Mouse (Mus musculus): ENCODE measurements around the gene Gpatch2l.

Gpatch2l gene

GRCm38 (mm10) chr12:86241604-86242536, at the start of gene Gpatch2l:
TSS of gene Gpatch2l (plus strand) at chr12:86241858.
- peak; percentile 96 for DNase-seq (ENCODE audit: low spot score)

- no peak for DNase-seq (ENCODE audit: low spot score)
Observed at GRCm38 (mm10) chr12:86192036-86192449, 49.6 kb upstream of the Gpatch2l start.

GRCm38 (mm10) chr12:86196944-86197343, 44.7 kb upstream of the Gpatch2l start:
- DNase-seq (ENCODE audit: low spot score) = no peak

- DNase-seq (ENCODE audit: low spot score) = no peak
Observed at GRCm38 (mm10) chr12:86203443-86204057, 38.1 kb upstream of the Gpatch2l start.

- DNase-seq (ENCODE audit: low spot score) = no peak
Observed at GRCm38 (mm10) chr12:86211099-86211520, 30.5 kb upstream of the Gpatch2l start.

GRCm38 (mm10) chr12:86212693-86213470, 28.8 kb upstream of the Gpatch2l start:
- no peak for DNase-seq (ENCODE audit: low spot score)

- DNase-seq (ENCODE audit: low spot score) = no peak
Observed at GRCm38 (mm10) chr12:86214201-86214600, 27.5 kb upstream of the Gpatch2l start.

DNA sequence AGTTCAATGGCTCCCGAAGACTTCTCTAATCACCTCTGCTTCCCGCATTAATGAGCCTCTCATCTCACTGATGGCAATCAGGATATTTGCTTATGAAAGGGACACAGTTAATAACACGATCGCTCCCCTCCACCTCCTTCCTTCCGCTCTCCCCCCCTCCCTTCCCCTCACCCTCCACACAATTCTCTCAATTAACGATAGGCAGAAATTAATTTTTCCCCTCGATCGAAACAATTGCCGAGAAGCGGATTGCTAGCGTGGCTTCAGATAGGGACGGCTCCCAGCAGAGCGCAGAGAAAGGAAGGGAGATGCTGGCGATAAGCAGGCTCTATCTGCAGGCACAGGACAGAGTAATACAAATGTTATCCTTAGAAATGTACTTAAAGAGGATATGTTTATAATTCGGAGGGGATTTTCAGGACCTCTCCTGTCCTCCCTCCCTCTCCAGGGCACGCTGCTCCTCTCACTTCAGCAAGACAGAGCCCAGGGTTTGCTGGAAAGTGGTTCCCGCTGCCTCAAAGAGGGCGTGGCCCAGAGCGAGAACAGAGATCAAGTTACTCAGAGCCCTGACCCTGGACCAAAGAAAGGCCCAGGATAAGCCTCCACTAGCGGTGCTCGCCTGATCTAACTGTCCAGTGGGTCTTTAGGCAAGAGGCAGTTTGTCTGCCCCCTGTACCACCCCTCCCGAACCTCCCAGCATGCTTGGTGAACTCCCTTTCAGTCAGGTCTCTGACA, 24.8 kb upstream of the Gpatch2l start:
- DNase-seq (ENCODE audit: low spot score) = no peak

DNA sequence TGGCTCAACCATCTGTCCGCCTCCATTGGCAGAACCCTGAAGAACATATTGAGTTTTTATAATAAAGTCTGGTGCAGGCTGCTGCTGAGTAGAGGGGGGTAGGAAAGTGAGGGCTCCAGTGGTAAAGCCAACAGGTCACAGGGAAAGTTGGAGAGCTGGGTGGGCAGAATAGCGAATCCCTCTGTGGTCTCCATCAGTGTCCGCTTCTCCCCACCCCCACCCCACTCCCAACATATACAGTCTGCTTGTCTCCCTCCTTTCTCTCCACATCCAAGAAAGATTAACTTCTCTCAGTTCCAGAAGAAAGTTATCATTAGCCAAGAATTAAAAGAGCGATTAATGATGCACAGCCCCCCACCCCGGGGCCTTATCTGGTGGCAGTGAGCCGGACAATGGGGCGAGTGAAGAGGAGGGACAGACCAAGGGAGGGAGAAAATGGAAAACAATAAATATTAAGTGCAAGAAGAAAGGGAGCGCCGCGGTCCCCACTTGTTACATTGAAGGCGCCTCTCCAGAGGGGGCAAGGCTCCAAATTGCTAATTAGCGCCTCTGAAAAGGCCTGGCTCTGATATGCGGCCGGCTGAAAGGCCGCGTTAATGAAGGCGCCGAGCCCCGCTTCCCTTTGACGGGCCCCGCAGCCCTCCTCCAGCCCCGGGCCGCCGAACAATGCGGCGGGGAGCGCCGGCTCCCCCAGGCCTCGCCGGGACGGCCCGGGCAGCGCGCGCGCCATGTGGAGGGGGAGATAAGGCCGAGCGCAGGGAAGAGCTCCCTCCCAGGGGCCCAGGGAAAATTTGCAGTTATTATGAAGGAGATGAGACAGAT, 21.2 kb upstream of the Gpatch2l start:
- DNase-seq (ENCODE audit: low spot score) = no peak

DNA sequence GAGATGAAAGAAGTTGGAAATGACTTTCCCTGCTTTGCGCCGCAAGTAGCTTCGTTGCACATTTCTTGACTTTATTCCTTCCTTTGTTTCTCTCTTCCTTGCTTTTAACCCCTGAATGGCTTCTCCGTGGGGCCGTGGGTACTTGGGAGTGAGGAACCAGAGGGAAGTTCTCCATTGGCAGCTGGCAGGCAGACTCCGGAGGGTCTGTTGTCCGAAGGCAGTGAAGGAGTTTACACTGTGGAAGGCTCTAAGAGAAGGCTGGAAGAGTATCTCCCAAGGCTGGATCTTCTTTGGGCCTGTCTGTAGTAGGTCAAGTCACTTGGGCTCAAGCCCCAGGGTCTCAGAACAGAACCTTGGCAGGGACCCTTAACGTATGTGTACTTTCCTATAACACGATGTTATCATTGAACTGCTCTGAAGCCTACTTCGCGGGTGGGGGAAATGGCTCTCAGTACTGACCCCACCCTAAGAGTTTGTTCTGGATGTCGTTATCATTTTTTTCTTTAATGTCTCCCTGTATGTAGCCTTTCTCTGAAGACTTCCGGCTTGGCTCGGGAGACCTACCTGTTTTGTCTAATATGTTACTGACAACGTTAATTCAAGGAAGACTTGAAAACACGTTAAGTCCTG, 20.5 kb upstream of the Gpatch2l start:
- DNase-seq (ENCODE audit: low spot score) = no peak

- DNase-seq (ENCODE audit: low spot score) = no peak
Observed at GRCm38 (mm10) chr12:86234295-86234694, 7.4 kb upstream of the Gpatch2l start.

- no peak for DNase-seq (ENCODE audit: low spot score)
Observed at GRCm38 (mm10) chr12:86238736-86239135, 2.9 kb upstream of the Gpatch2l start.

DNA sequence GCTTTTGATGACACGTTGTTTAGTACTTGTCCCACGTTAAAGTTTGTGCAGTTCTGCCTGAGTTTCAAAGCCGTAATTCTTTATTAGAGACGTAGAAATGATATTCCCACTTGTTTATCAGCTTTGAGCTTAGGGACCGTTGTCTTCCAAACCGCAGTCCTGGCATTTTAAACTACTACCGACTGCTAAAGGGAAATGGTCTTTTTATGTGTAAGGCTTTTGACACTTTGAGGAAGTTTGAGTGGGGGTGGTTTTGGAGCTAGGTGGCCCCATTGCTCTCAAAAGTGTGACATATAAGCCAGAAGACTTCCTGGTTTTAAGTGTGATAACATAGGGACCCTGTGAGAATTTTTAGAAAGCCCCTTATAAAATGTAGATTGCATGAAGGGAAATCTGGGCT, 905 bp downstream of the Gpatch2l start:
- DNase-seq (ENCODE audit: low spot score) = no peak

DNA sequence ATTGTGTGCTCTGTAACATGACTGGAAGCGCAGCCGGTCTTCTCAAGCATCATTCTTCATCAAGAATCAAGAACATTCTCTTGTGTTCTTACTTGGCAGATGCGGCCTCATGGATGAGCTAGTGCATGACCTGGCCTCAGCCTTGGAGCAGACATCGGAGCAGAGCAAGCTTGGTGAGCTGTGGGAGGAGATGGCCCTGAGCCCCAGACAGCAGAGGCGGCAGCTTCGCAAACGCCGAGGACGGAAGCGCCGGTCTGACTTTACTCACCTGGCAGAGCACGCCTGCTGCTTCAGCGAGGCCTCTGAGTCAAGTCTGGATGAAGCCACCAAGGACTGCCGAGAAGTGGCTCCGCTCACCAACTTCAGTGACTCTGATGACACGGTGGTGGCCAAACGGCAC, 2.3 kb downstream of the Gpatch2l start:
- no peak for DNase-seq (ENCODE audit: low spot score)

- no peak for DNase-seq (ENCODE audit: low spot score)
Observed at GRCm38 (mm10) chr12:86250183-86250582, 8.5 kb downstream of the Gpatch2l start.

- no peak for DNase-seq (ENCODE audit: low spot score)
Observed at GRCm38 (mm10) chr12:86254910-86255309, 13.3 kb downstream of the Gpatch2l start.

DNA sequence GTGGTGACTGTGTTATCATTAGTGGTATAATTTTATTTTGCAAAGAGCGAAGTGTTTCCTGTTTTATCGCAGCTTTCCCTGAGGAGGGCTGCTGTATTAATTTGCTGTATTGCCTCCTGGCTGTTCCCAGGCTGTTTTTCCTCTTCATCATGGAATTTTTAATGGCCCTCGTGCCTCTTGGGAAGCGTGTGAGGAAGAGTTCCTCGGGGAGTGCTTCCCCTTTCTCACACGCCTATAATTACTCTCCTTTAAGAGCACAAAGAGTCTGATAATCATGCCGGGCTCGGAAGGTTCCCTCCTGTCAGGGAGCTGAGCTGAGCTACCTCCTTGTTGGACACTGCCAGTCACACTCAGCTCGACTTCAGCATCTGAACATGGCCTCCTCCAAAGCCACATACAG, 30.0 kb downstream of the Gpatch2l start:
- DNase-seq (ENCODE audit: low spot score) = no peak

DNA sequence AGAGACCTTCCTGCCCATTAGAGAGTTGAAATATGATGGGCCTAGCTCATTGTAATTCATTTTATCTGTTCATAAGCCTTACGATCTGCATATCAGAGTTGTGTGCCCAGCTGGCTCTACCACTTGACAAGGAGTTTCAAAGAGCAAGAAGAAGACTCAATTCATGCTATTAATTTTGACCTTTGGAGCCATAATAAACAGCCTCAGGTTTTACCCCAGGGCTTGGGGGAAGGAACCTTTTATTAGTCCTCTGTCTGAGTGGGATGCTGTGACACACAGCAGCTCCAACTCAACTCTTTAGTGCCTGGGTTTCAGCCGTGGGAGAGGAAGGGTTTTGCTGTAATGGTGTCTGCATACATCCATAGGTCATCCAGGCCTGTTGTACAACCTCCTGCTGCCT, 32.6 kb downstream of the Gpatch2l start:
- DNase-seq (ENCODE audit: low spot score) = no peak

- DNase-seq (ENCODE audit: low spot score) = no peak
Observed at GRCm38 (mm10) chr12:86275731-86276130, 34.1 kb downstream of the Gpatch2l start.

DNA sequence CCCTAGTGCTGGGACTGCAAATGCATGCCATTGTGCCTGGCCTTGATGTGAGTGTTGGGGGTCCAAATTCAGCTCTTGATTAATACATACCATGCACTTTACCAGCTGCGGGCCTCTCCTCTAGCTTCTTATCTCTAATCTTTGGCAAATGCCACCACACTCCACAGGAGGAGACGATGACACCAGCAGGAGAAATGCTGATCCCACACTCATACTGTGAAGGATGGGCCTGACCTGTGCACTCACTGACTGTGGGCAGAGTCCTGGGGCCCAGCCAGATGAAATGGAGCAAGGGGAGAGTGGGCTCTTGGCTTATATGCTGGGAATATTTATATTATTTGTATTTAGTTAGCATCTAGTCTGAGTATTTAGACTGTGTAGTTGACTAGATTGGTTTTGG, 34.8 kb downstream of the Gpatch2l start:
- DNase-seq (ENCODE audit: low spot score) = no peak

Measured in layer of hippocampus, adult 11-12 months (tissue).